Mouse (Mus musculus) CH12.LX (cell line): ENCODE data around the gene Eral1. TPM values are rescaled to one million over a fixed set of nuclear protein-coding genes. Genes with fewer than 3 reads are reported as not detected.

ENCODE experiments used
- DNase-seq: peaks from one replicate; pipeline ENCODE4 v3.0.0-alpha.2; 2013; ENCODE audit errors: extremely low read depth
- H3K27ac ChIP-seq: 2 replicates; pipeline ENCODE4 v1.5.1; 2012; ENCODE audit warnings: low read depth, mild to moderate bottlenecking, control low read depth, moderate library complexity; ENCODE audit not compliant: insufficient read depth
- H3K27me3 ChIP-seq: replicated peaks from 2 replicates; pipeline ENCODE3; 2012; ENCODE audit warnings: inconsistent platforms
- H3K36me3 ChIP-seq, 2 experiments: replicated peaks in 1 of 2; 2 replicates each; pipeline versions ENCODE3 to v1.6.1; 2012; ENCODE audit warnings: inconsistent platforms in 1 of 2, low read length in 1 of 2, mild to moderate bottlenecking in 1 of 2, mixed read lengths in 1 of 2, moderate library complexity in 1 of 2; ENCODE audit not compliant: control insufficient read depth in 1 of 2, insufficient read depth in 1 of 2
- H3K4me1 ChIP-seq, 2 experiments: 2 replicates each; pipeline ENCODE4 v1.6.1; 2012; ENCODE audit warnings: inconsistent platforms in 1 of 2, moderate library complexity in 1 of 2; ENCODE audit not compliant: insufficient read depth in 2 of 2, control insufficient read depth in 1 of 2
- H3K4me2 ChIP-seq: 2 replicates; pipeline ENCODE4 v1.6.1; 2012; ENCODE audit warnings: low read depth, mild to moderate bottlenecking, control low read depth; ENCODE audit not compliant: poor library complexity, insufficient read depth, severe bottlenecking
- H3K4me3 ChIP-seq, 3 experiments: fragments of 150-350 bp in 1 of 3; sonication (generic) in 1 of 3; replicated peaks in 1 of 3; 2 replicates each; pipeline versions ENCODE3 to v1.5.1; 2011 to 2012; ENCODE audit warnings: low read depth in 2 of 3, low read length in 2 of 3, mild to moderate bottlenecking in 2 of 3, moderate library complexity in 2 of 3, control low read depth in 1 of 3, improper control_type of control experiment in 1 of 3, inconsistent platforms in 1 of 3, mixed read lengths in 1 of 3; ENCODE audit not compliant: poor library complexity in 1 of 3
- H3K79me2 ChIP-seq: replicated peaks from 2 replicates; pipeline ENCODE4 v1.6.1; 2012; ENCODE audit warnings: mild to moderate bottlenecking, moderate library complexity; ENCODE audit not compliant: control insufficient read depth, poor library complexity, insufficient read depth, severe bottlenecking; ENCODE audit errors: extremely low read depth
- H3K9ac ChIP-seq: 2 replicates; pipeline ENCODE4 v1.6.1; 2012; ENCODE audit warnings: low read depth, mild to moderate bottlenecking, control low read depth, moderate library complexity; ENCODE audit not compliant: insufficient read depth
- H3K9me3 ChIP-seq: replicated peaks from 2 replicates; pipeline ENCODE3; 2012; ENCODE audit warnings: low read length, inconsistent platforms, mixed read lengths
- BHLHE40 ChIP-seq: IDR thresholded peaks from 2 replicates; pipeline ENCODE4 v1.6.1; 2011; ENCODE audit warnings: mild to moderate bottlenecking, low read depth, low read length, improper control_type of control experiment
- CHD1 ChIP-seq: IDR thresholded peaks from 2 replicates; pipeline ENCODE4 v1.6.1; 2012; ENCODE audit warnings: low read depth, low read length, improper control_type of control experiment, inconsistent platforms
- CHD2 ChIP-seq: IDR thresholded peaks from 2 replicates; pipeline ENCODE4 v1.6.1; 2011; ENCODE audit warnings: low read length, improper control_type of control experiment
- CTCF ChIP-seq, 2 experiments: IDR thresholded peaks in 1 of 2; conservative IDR thresholded peaks in 1 of 2; 2 replicates each; pipeline ENCODE4 v1.5.1; 2011 to 2012; ENCODE audit warnings: low read depth in 2 of 2, low read length in 2 of 2, improper control_type of control experiment in 1 of 2, inconsistent platforms in 1 of 2, mild to moderate bottlenecking in 1 of 2, moderate library complexity in 1 of 2
- E2F4 ChIP-seq: IDR thresholded peaks from 2 replicates; pipeline ENCODE4 v1.6.1; 2011; ENCODE audit warnings: low read depth, low read length, improper control_type of control experiment; ENCODE audit not compliant: insufficient replicate concordance
- ELF1 ChIP-seq: IDR thresholded peaks from 2 replicates; pipeline ENCODE4 v1.6.1; 2014; ENCODE audit warnings: low read depth, mild to moderate bottlenecking, inconsistent platforms, low read length, improper control_type of control experiment
- EP300 ChIP-seq: IDR thresholded peaks from 2 replicates; pipeline ENCODE4 v1.6.1; 2011; ENCODE audit warnings: low read length, improper control_type of control experiment
- GABPA ChIP-seq: IDR thresholded peaks from 2 replicates; pipeline ENCODE4 v1.6.1; 2012; ENCODE audit warnings: low read depth, low read length, improper control_type of control experiment, inconsistent platforms; ENCODE audit not compliant: insufficient replicate concordance
- IRF4 ChIP-seq: IDR thresholded peaks from 2 replicates; pipeline ENCODE4 v1.6.1; 2014; ENCODE audit warnings: low read depth, mild to moderate bottlenecking, inconsistent platforms, low read length, improper control_type of control experiment
- JUN ChIP-seq: IDR thresholded peaks from 2 replicates; pipeline ENCODE4 v1.6.1; 2011; ENCODE audit warnings: low read depth, mild to moderate bottlenecking, low read length, improper control_type of control experiment, moderate library complexity; ENCODE audit not compliant: insufficient read depth
- KAT2A ChIP-seq: IDR thresholded peaks from 2 replicates; pipeline ENCODE4 v1.6.1; 2012; ENCODE audit warnings: low read length, improper control_type of control experiment, inconsistent platforms; ENCODE audit not compliant: insufficient replicate concordance
- MAZ ChIP-seq: IDR thresholded peaks from 2 replicates; pipeline ENCODE4 v1.6.1; 2012; ENCODE audit warnings: low read depth, mild to moderate bottlenecking, inconsistent platforms, low read length, improper control_type of control experiment, moderate library complexity
- NELFE ChIP-seq: IDR thresholded peaks from 2 replicates; pipeline ENCODE4 v1.6.1; 2011; ENCODE audit warnings: low read depth, low read length, improper control_type of control experiment
- NRF1 ChIP-seq: IDR thresholded peaks from 2 replicates; pipeline ENCODE4 v1.6.1; 2014; ENCODE audit warnings: low read depth, mild to moderate bottlenecking, inconsistent platforms, low read length, improper control_type of control experiment, moderate library complexity
- POLR2A ChIP-seq: IDR thresholded peaks from 2 replicates; pipeline ENCODE4 v1.6.1; 2011; ENCODE audit warnings: low read depth, mild to moderate bottlenecking, improper control_type of control experiment, low read length
- RAD21 ChIP-seq: IDR thresholded peaks from 2 replicates; pipeline ENCODE4 v1.6.1; 2011; ENCODE audit warnings: low read depth, mild to moderate bottlenecking, low read length, improper control_type of control experiment, moderate library complexity
- RCOR1 ChIP-seq: conservative IDR thresholded peaks from 2 replicates; pipeline ENCODE4 v1.6.1; 2012; ENCODE audit warnings: low read depth, mild to moderate bottlenecking, inconsistent platforms, low read length, improper control_type of control experiment
- TBP ChIP-seq: conservative IDR thresholded peaks from 2 replicates; pipeline ENCODE4 v1.6.1; 2011; ENCODE audit warnings: low read depth, low read length, improper control_type of control experiment
- TCF12 ChIP-seq: IDR thresholded peaks from 2 replicates; pipeline ENCODE4 v1.6.1; 2014; ENCODE audit warnings: low read depth, mild to moderate bottlenecking, inconsistent platforms, low read length, improper control_type of control experiment
- ZC3H11A ChIP-seq: IDR thresholded peaks from 2 replicates; pipeline ENCODE4 v1.6.1; 2012; ENCODE audit warnings: low read depth, mild to moderate bottlenecking, inconsistent platforms, low read length, improper control_type of control experiment
- ZKSCAN1 ChIP-seq: IDR thresholded peaks from 2 replicates; pipeline ENCODE4 v1.6.1; 2012; ENCODE audit warnings: low read depth, inconsistent platforms, low read length, improper control_type of control experiment, borderline replicate concordance
- ZMIZ1 ChIP-seq: IDR thresholded peaks from 2 replicates; pipeline ENCODE4 v1.6.1; 2012; ENCODE audit warnings: low read depth, mild to moderate bottlenecking, inconsistent platforms, low read length, improper control_type of control experiment
- dilution Hi-C: fragments of 300-500 bp; cut with MboI; formaldehyde crosslinking; loops from 2 replicates; pipeline ENCODE4 v1.14.3; 2020; ENCODE audit warnings: low sequenced_read_pairs; ENCODE audit not compliant: extremely low pct_unique_long_range_greater_than_20kb, extremely low pct_ligation_motif_present
- in situ Hi-C: fragments of 300-500 bp; cut with MboI; formaldehyde crosslinking; loops from 3 replicates; pipeline ENCODE4 v1.14.3; 2019; ENCODE audit warnings: low sequenced_read_pairs, low pct_ligation_motif_present, low pct_unique_long_range_greater_than_20kb, mixed read lengths
- polyA plus RNA-seq: library from polyadenylated mRNA; unstranded; fragments of >175 nt; gene quantifications from 2 replicates; pipeline ENCODE4 v1.2.1, GENCODE M21; 2012; ENCODE audit warnings: low read depth; ENCODE audit not compliant: insufficient read length
- total RNA-seq, 2 experiments: library from RNA; depleted of rRNA; stranded (reverse); fragments of 300-350 nt in 1 of 2; fragments of >200 nt in 1 of 2; gene quantifications; 2 replicates each; pipeline ENCODE4 v1.2.3; 2012 to 2014

Eral1 gene
- total and polyA plus RNA-seq, 3 experiments, result 39.1 to 43.2 (median 41.5) TPM

GRCm38 (mm10) chr11:78036791-78037190, 43.4 kb downstream of the Eral1 start:
- Histone ChIP-seq H3K36me3 (peaks cover 7 to 41% of the 10 kb centered on the region in 2 experiments), H3K4me2 (no peak overlapping the region)
- no peak for DNase-seq

GRCm38 (mm10) chr11:78033931-78034617, 46.1 kb downstream of the Eral1 start:
- H3K9ac ChIP-seq, result no peak overlapping the region
- peaks cover 15 to 57% of the 10 kb centered on the region in 2 experiments for H3K4me1 ChIP-seq
- H3K27ac ChIP-seq, result no peak overlapping the region
- peaks cover 11 to 42% of the 10 kb centered on the region in 2 experiments for H3K36me3 ChIP-seq
- no peak for DNase-seq
- no peaks in the 10 kb centered on the region for H3K9me3 ChIP-seq
- no peak overlapping the region for H3K4me2 ChIP-seq
- dilution Hi-C loops (no loop called here), in situ Hi-C loops (no loop called here)
- H3K27me3 ChIP-seq, result no peaks in the 10 kb centered on the region
- no peaks in the 10 kb centered on the region; the same call in 1 of the 2 replicates for H3K79me2 ChIP-seq
- no peak for TF ChIP-seq ZC3H11A
- TF ChIP-seq ELF1, result no peak
- no peak for TF ChIP-seq KAT2A
- no peak for TF ChIP-seq NELFE
- TF ChIP-seq NRF1, result no peak
- TF ChIP-seq RCOR1, result no peak
- no peak for TF ChIP-seq ZMIZ1
- TF ChIP-seq CTCF (conservative IDR thresholded peaks at IDR 0.05 in 1 of 2, IDR thresholded peaks at IDR 0.05 in 1 of 2; ENCODE audit: low read depth in 2 of 2, low read length in 2 of 2), result no peak
- no peak for TF ChIP-seq TCF12
- no peak for TF ChIP-seq BHLHE40
- TF ChIP-seq RAD21, result no peak
- no peak for TF ChIP-seq E2F4
- H3K4me3 ChIP-seq, result no peak overlapping the region

More at GRCm38 (mm10) chr11:78036791-78037190, 43.4 kb downstream of the Eral1 start:
- Histone ChIP-seq H3K27me3 (no peaks in the 10 kb centered on the region), H3K9me3 (no peaks in the 10 kb centered on the region), H3K4me1 (peaks cover 8 to 30% of the 10 kb centered on the region in 2 experiments), H3K9ac (no peak overlapping the region), H3K79me2 (no peaks in the 10 kb centered on the region; the same call in 1 of the 2 replicates), H3K27ac (no peak overlapping the region), H3K4me3 (no peak overlapping the region)
- dilution Hi-C loops (no loop called here), in situ Hi-C loops (no loop called here)
- TF ChIP-seq MAZ (no peak), POLR2A (no peak), CTCF (conservative IDR thresholded peaks at IDR 0.05 in 1 of 2, IDR thresholded peaks at IDR 0.05 in 1 of 2; ENCODE audit: low read depth in 2 of 2, low read length in 2 of 2) (no peak), IRF4 (no peak), RCOR1 (no peak), GABPA (no peak), ZKSCAN1 (no peak), CHD1 (no peak), JUN (no peak), EP300 (no peak), CHD2 (no peak), BHLHE40 (no peak), TBP (no peak), NELFE (no peak)
